Mouse (Mus musculus): ENCODE data around the gene Trpm1.

The Trpm1 gene

DNA sequence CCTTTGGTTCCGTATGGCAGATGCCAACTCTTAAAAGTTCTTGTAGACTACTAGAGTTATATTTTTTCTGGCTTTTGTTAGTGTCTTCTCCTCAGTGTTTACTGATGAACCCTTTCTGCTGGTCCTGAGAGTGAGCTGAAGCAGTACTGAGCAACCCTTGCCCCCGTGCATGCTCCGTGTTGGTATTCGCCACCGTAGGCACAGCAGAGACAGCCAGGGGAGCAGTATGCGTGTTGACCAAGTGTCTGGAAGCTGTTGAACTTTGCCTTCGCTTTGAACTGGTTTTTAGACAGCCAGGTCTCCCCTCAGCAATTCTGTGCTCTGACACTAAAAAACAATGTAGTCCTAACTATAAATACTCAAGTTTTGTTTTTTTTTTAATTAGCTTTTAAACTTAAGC, 135.8 kb downstream of the Trpm1 start:
- no peak for DNase-seq (ENCODE audit: low spot score)

DNA sequence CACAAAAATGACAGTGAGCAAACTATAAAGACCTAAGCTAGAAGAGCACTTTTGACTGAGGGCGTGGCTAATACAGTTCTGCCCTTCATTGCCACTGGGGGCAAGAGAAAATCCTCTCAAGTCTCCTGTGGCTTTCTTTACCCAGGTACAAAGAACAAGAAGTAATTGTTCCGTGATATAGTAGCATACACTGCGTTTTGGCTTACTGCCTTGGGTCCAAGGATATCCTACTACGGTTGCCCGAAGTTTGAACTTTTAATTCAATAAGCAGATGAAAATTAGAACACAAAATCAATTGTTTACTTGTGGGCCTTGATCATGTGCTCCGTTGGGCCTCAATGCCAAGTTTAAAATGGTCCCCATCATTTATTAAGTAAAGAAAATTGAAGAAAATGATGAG, 136.8 kb downstream of the Trpm1 start:
- no peak for DNase-seq (ENCODE audit: low spot score)

GRCm38 (mm10) chr7:64291722-64292121, 138.1 kb downstream of the Trpm1 start:
- DNase-seq (ENCODE audit: low spot score) = no peak

GRCm38 (mm10) chr7:64296286-64297010, 142.8 kb downstream of the Trpm1 start:
- no peak for DNase-seq (ENCODE audit: low spot score)

- DNase-seq (ENCODE audit: low spot score) = no peak
Observed at GRCm38 (mm10) chr7:64310241-64310640, 156.6 kb downstream of the Trpm1 start.

DNA sequence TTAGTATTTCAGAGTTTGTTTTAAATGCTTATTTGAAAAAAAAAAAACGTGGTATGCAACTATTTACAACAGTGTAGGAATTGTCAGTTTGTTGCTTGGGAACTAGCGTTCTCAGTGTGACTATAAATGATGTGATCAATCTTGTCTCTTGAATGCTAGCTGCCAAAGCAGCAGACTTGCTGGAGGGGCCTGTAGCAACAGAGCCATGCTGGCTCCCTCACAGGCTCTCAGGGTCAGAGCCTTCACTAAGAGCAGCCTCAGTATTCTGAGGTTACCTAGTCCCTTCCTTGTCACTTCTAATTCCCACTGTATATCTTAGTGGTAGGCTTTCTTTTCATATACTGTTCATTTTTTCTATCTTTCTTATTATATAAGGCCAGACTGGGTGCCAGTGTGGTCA, 157.1 kb downstream of the Trpm1 start:
- no peak for DNase-seq (ENCODE audit: low spot score)

GRCm38 (mm10) chr7:64312811-64313210, 159.2 kb downstream of the Trpm1 start:
- no peak for DNase-seq (ENCODE audit: low spot score)

Measured in ovary, postnatal 14 days (tissue).